21 mouse cellular contexts compared by ENCODE assay signal in genomic region chr12:111768322-111768928, GRCm38 (mm10). TPM values are rescaled to one million over a fixed set of nuclear protein-coding genes. Genes with fewer than 3 reads are reported as not detected.
DNase-seq lines count a peak whose midpoint lies in the region; ATAC-seq and TF ChIP-seq lines count a peak whose summit lies in the region.
"Had no signal": no experiment of that assay in that cellular context is flagged by ENCODE, and none has a peak within 500 bp of the region (broad histone marks: within the 10 kb centered on the region; RNA-seq: fewer than 3 reads in every experiment).

No protein-coding gene starts in this region.

- in situ Hi-C loops in CH12.LX (cut with MboI; ENCODE audit: low pct_ligation_motif_present, low pct_unique_long_range_greater_than_20kb, low sequenced_read_pairs), result no loop called here

- no peaks in the 10 kb centered on the region for H3K27me3 ChIP-seq in lung, postnatal 0 days (replicated peaks; ENCODE audit: insufficient read depth, low read length)
- no peaks in the 10 kb centered on the region for H3K27me3 ChIP-seq in CH12.LX (replicated peaks)
- no peaks in the 10 kb centered on the region for H3K27me3 ChIP-seq in stomach, postnatal 0 days (ENCODE audit: control insufficient read depth, insufficient read depth, low read length)
- H3K27me3 ChIP-seq: embryonic facial prominence, embryonic 13.5 days; forebrain, embryonic 12.5 days; heart, embryonic 12.5 days; hindbrain, embryonic 15.5 days; intestine, embryonic 15.5 days; limb, embryonic 13.5 days; liver, embryonic 13.5 days; midbrain, embryonic 15.5 days; neural tube, embryonic 12.5 days had no signal

- dilution Hi-C loops in CH12.LX (cut with MboI; ENCODE audit: extremely low pct_ligation_motif_present, extremely low pct_unique_long_range_greater_than_20kb, low sequenced_read_pairs), result no loop called here

- no peak for TF ChIP-seq EP300 in lung, postnatal 0 days (IDR thresholded peaks at IDR 0.05)
- peak; percentile 78 for TF ChIP-seq EP300 in CH12.LX (IDR thresholded peaks at IDR 0.05; ENCODE audit: low read length)
- no peak for TF ChIP-seq EP300 in stomach, postnatal 0 days (optimal IDR thresholded peaks at IDR 0.05)

- no peaks in the 10 kb centered on the region for H3K9me3 ChIP-seq in lung, postnatal 0 days (ENCODE audit: low read length)
- H3K9me3 ChIP-seq in CH12.LX (replicated peaks; ENCODE audit: low read length), result peaks cover 3% of the 10 kb centered on the region
- no peaks in the 10 kb centered on the region for H3K9me3 ChIP-seq in stomach, postnatal 0 days (ENCODE audit: control insufficient read depth, low read length)
- H3K9me3 ChIP-seq: embryonic facial prominence, embryonic 13.5 days; forebrain, embryonic 12.5 days; heart, embryonic 12.5 days; hindbrain, embryonic 15.5 days; intestine, embryonic 15.5 days; limb, embryonic 13.5 days; liver, embryonic 13.5 days; midbrain, embryonic 15.5 days; neural tube, embryonic 12.5 days had no signal

- H3K4me3 ChIP-seq in lung, postnatal 0 days (ENCODE audit: low read depth, low read length), result no peak overlapping the region
- H3K4me3 ChIP-seq in CH12.LX (replicated peaks in 1 of 3; ENCODE audit: low read depth in 2 of 3, low read length in 2 of 3, poor library complexity in 1 of 3), result no peak overlapping the region
- no peak overlapping the region for H3K4me3 ChIP-seq in stomach, postnatal 0 days (ENCODE audit: low read depth, low read length)
- H3K4me3 ChIP-seq: embryonic facial prominence, embryonic 13.5 days; erythroblast, embryonic 14.5 days; forebrain, embryonic 12.5 days; heart, embryonic 12.5 days; hindbrain, embryonic 15.5 days; intestine, embryonic 15.5 days; limb, embryonic 13.5 days; liver, embryonic 13.5 days; midbrain, embryonic 15.5 days; neural tube, embryonic 12.5 days had no signal

- 83% methylated on average over 10 of the region's 10 CpGs for WGBS in lung, postnatal 0 days
- WGBS in stomach, postnatal 0 days, result 68% methylated on average over 10 of the region's 10 CpGs

- no peak overlapping the region for H3K9ac ChIP-seq in lung, postnatal 0 days (replicated peaks; ENCODE audit: low read depth)
- H3K9ac ChIP-seq in CH12.LX (ENCODE audit: insufficient read depth, low read depth), result no peak overlapping the region
- no peak overlapping the region for H3K9ac ChIP-seq in stomach, postnatal 0 days (ENCODE audit: low read length)
- H3K9ac ChIP-seq: embryonic facial prominence, embryonic 13.5 days; forebrain, embryonic 12.5 days; forebrain, postnatal 0 days; heart, embryonic 12.5 days; hindbrain, embryonic 15.5 days; intestine, embryonic 15.5 days; limb, embryonic 13.5 days; liver, embryonic 13.5 days; midbrain, embryonic 15.5 days; neural tube, embryonic 12.5 days had no signal

- no peak overlapping the region for H3K4me2 ChIP-seq in lung, postnatal 0 days (replicated peaks; ENCODE audit: low read depth, low read length)
- H3K4me2 ChIP-seq in CH12.LX (ENCODE audit: insufficient read depth, low read depth, poor library complexity, severe bottlenecking), result peak overlapping the region; percentile 35; the same call in 1 of the 2 replicates
- H3K4me2 ChIP-seq in stomach, postnatal 0 days (replicated peaks; ENCODE audit: low read depth), result no peak overlapping the region
- H3K4me2 ChIP-seq: embryonic facial prominence, embryonic 13.5 days; forebrain, embryonic 12.5 days; heart, embryonic 12.5 days; hindbrain, embryonic 15.5 days; intestine, embryonic 15.5 days; limb, embryonic 13.5 days; liver, embryonic 13.5 days; midbrain, embryonic 15.5 days; neural tube, embryonic 12.5 days had no signal

- H3K79me2 ChIP-seq in CH12.LX (replicated peaks; ENCODE audit: control insufficient read depth, extremely low read depth, insufficient read depth, poor library complexity, severe bottlenecking), result peaks cover 26% of the 10 kb centered on the region

- intact Hi-C loops in left cerebral cortex, postnatal 14 days (cut with DNase I), result no loop called here

- TF ChIP-seq RAD21 in CH12.LX (IDR thresholded peaks at IDR 0.05; ENCODE audit: low read depth, low read length), result no peak

- TF ChIP-seq CTCF in lung, postnatal 0 days (IDR thresholded peaks at IDR 0.05), result no peak
- no peak for TF ChIP-seq CTCF in CH12.LX (conservative IDR thresholded peaks at IDR 0.05 in 1 of 2, IDR thresholded peaks at IDR 0.05 in 1 of 2; ENCODE audit: low read depth in 2 of 2, low read length in 2 of 2)
- no peak for TF ChIP-seq CTCF in stomach, postnatal 0 days (IDR thresholded peaks at IDR 0.05; ENCODE audit: low read depth)

- no peak for TF ChIP-seq POLR2A in CH12.LX (IDR thresholded peaks at IDR 0.05; ENCODE audit: low read depth, low read length)

- H3K36me3 ChIP-seq in lung, postnatal 0 days (ENCODE audit: insufficient read depth, low read length), result peaks cover 5% of the 10 kb centered on the region; the same call in 1 of the 2 replicates
- peaks cover 14 to 62% of the 10 kb centered on the region in 2 experiments for H3K36me3 ChIP-seq in CH12.LX (replicated peaks in 1 of 2; ENCODE audit: control insufficient read depth in 1 of 2, insufficient read depth in 1 of 2, low read length in 1 of 2)
- H3K36me3 ChIP-seq in stomach, postnatal 0 days (ENCODE audit: control insufficient read depth, insufficient read depth, low read length), result peaks cover 5% of the 10 kb centered on the region; the same call in 1 of the 2 replicates

- no peak for ATAC-seq in lung, postnatal 0 days
- no peak for ATAC-seq in stomach, postnatal 0 days (ENCODE audit: low FRiP score, low TSS enrichment)
- ATAC-seq: midbrain, embryonic 15.5 days had no signal

- peaks cover 3% of the 10 kb centered on the region; the same call in 1 of the 2 replicates for H3K4me1 ChIP-seq in lung, postnatal 0 days (ENCODE audit: insufficient read depth, low read depth, low read length)
- H3K4me1 ChIP-seq in CH12.LX (ENCODE audit: control insufficient read depth in 1 of 2, insufficient read depth in 2 of 2), result peaks cover 11 to 59% of the 10 kb centered on the region in 2 experiments; a peak in 3 of 4 replicates
- H3K4me1 ChIP-seq in stomach, postnatal 0 days (replicated peaks; ENCODE audit: control insufficient read depth, insufficient read depth), result no peaks in the 10 kb centered on the region

- no peak overlapping the region for H3K27ac ChIP-seq in lung, postnatal 0 days (ENCODE audit: low read length)
- peak overlapping the region; percentile 73 for H3K27ac ChIP-seq in CH12.LX (ENCODE audit: insufficient read depth, low read depth)
- peak overlapping the region; percentile 53; the same call in 1 of the 2 replicates for H3K27ac ChIP-seq in stomach, postnatal 0 days (replicated peaks)
- H3K27ac ChIP-seq: limb, embryonic 13.5 days; liver, embryonic 13.5 days; neural tube, embryonic 12.5 days had no signal

- peak; percentile 36 for DNase-seq in lung, postnatal 0 days (ENCODE audit: low spot score)
- no peak for DNase-seq in lung, adult 18-20 months
- DNase-seq in CH12.LX (ENCODE audit: extremely low read depth) (peak; percentile 80), adipocyte (ENCODE audit: low spot score) (no peak)
- peak; percentile 72 for DNase-seq in fibroblast of lung, adult 2 months (ENCODE audit: low read depth)
- DNase-seq in stomach, postnatal 0 days (ENCODE audit: low spot score), result no peak
- DNase-seq in cerebellum, postnatal 4 days (ENCODE audit: low spot score in 2 of 2), result no peak
- no peak for DNase-seq in left cerebral cortex, postnatal 14 days (ENCODE audit: low spot score in 2 of 2)
- DNase-seq: liver, embryonic 13.5 days; lung, adult 2 months; spleen, adult 18-20 months had no signal

TF ChIP-seq in CH12.LX, 34 proteins besides CTCF, POLR2A, EP300 and RAD21 (continues in another document):
- no peak for TF ChIP-seq MAFK (IDR thresholded peaks at IDR 0.05; ENCODE audit: insufficient replicate concordance, low read length)
- TF ChIP-seq JUN (IDR thresholded peaks at IDR 0.05; ENCODE audit: insufficient read depth, low read depth, low read length), result peak; percentile 29; the same call in 1 of the 2 replicates
- TF ChIP-seq JUND (conservative IDR thresholded peaks at IDR 0.05; ENCODE audit: low read depth, low read length), result peak; percentile 60
- TF ChIP-seq MAZ (IDR thresholded peaks at IDR 0.05; ENCODE audit: low read depth, low read length), result 0 out of 2 replicates have a peak, but pooled peaks have one; percentile 51

RNA-seq across cellular contexts. Expression of gene Klc1, which starts 9.8 kb away (rescaled TPM):
- polyA plus RNA-seq in lung, postnatal 0 days (2015; fragmentation: Nextera tagmentation; extraction: Ambion mirVana), result 86.1 and 89.6 TPM in 2 replicates
- total RNA-seq in CH12.LX (2012; rRNA removed) (45.2 and 55.1 TPM in 2 replicates), CH12.LX (2014; rRNA removed) (44.4 and 45.6 TPM in 2 replicates)
- polyA plus RNA-seq in CH12.LX (2012; ENCODE audit: insufficient read length, low read depth), result 77.0 and 116 TPM in 2 replicates
- 55.7 and 56.7 TPM in 2 replicates for polyA plus RNA-seq in stomach, postnatal 0 days (2015; fragmentation: Nextera tagmentation; extraction: Ambion mirVana)
- 100 to 1,000 TPM; 856 to 890 TPM for total RNA-seq in left cerebral cortex, postnatal 14 days (2021)

RNA-seq across cellular contexts. Expression of gene Xrcc3, which starts 45.2 kb away (rescaled TPM):
- polyA plus RNA-seq in lung, postnatal 0 days (2015; fragmentation: Nextera tagmentation; extraction: Ambion mirVana), result 1.8 and 2.1 TPM in 2 replicates
- total RNA-seq in CH12.LX (2012; rRNA removed) (16.3 and 21.8 TPM in 2 replicates), CH12.LX (2014; rRNA removed) (7.4 and 11.8 TPM in 2 replicates)
- 12.9 and 13.3 TPM in 2 replicates for polyA plus RNA-seq in CH12.LX (2012; ENCODE audit: insufficient read length, low read depth)
- 1.8 and 3.2 TPM in 2 replicates for polyA plus RNA-seq in stomach, postnatal 0 days (2015; fragmentation: Nextera tagmentation; extraction: Ambion mirVana)
- total RNA-seq in left cerebral cortex, postnatal 14 days (2021), result 1 to 10 TPM; 3.7 to 4.7 TPM

RNA-seq across cellular contexts. Expression of gene Zfyve21, which starts 45.5 kb away (rescaled TPM):
- polyA plus RNA-seq in lung, postnatal 0 days (2015; fragmentation: Nextera tagmentation; extraction: Ambion mirVana), result 160 and 163 TPM in 2 replicates
- total RNA-seq in CH12.LX (2012; rRNA removed), result 5.9 and 8.4 TPM in 2 replicates
- total RNA-seq in CH12.LX (2014; rRNA removed), result 6.3 and 7.6 TPM in 2 replicates
- polyA plus RNA-seq in CH12.LX (2012; ENCODE audit: insufficient read length, low read depth), result 3.3 and 4.1 TPM in 2 replicates
- 72.0 and 72.4 TPM in 2 replicates for polyA plus RNA-seq in stomach, postnatal 0 days (2015; fragmentation: Nextera tagmentation; extraction: Ambion mirVana)
- total RNA-seq in left cerebral cortex, postnatal 14 days (2021), result 10 to 100 TPM; 19.8 TPM

RNA-seq across cellular contexts. Expression of gene Apopt1, which starts 55.4 kb away (rescaled TPM):
- polyA plus RNA-seq in lung, postnatal 0 days (2015; fragmentation: Nextera tagmentation; extraction: Ambion mirVana), result 42.3 and 43.1 TPM in 2 replicates
- total RNA-seq in CH12.LX (2012; rRNA removed) (38.7 and 43.6 TPM in 2 replicates), CH12.LX (2014; rRNA removed) (35.9 and 36.0 TPM in 2 replicates)
- 49.1 and 49.9 TPM in 2 replicates for polyA plus RNA-seq in CH12.LX (2012; ENCODE audit: insufficient read length, low read depth)
- polyA plus RNA-seq in stomach, postnatal 0 days (2015; fragmentation: Nextera tagmentation; extraction: Ambion mirVana), result 41.8 and 42.8 TPM in 2 replicates
- total RNA-seq in left cerebral cortex, postnatal 14 days (2021), result 10 to 100 TPM; 39.4 to 44.3 TPM

RNA-seq across cellular contexts. Expression of gene Bag5, which starts 55.4 kb away (rescaled TPM):
- polyA plus RNA-seq in lung, postnatal 0 days (2015; fragmentation: Nextera tagmentation; extraction: Ambion mirVana), result 48.9 and 52.5 TPM in 2 replicates
- total RNA-seq in CH12.LX (2012; rRNA removed) (24.1 and 26.9 TPM in 2 replicates), CH12.LX (2014; rRNA removed) (25.6 and 27.9 TPM in 2 replicates)
- 27.9 and 29.2 TPM in 2 replicates for polyA plus RNA-seq in CH12.LX (2012; ENCODE audit: insufficient read length, low read depth)
- 34.9 and 36.9 TPM in 2 replicates for polyA plus RNA-seq in stomach, postnatal 0 days (2015; fragmentation: Nextera tagmentation; extraction: Ambion mirVana)
- total RNA-seq in left cerebral cortex, postnatal 14 days (2021), result 10 to 100 TPM; 45.7 to 47.0 TPM

Comparison
In these comparisons a context has a peak if more than half of its experiments do, and no peak if none do; other contexts are left out.
1. DNase-seq: peak in lung, postnatal 0 days (single experiment), CH12.LX (single experiment) and fibroblast of lung, adult 2 months (single experiment); none in lung, adult 18-20 months (0 of 2), stomach, postnatal 0 days (single experiment), cerebellum, postnatal 4 days (0 of 2), left cerebral cortex, postnatal 14 days (0 of 2) and adipocyte (single experiment).
2. RNA of gene Zfyve21, which starts 45.5 kb away (polyA plus RNA-seq): 160 to 163 TPM in lung, postnatal 0 days and 72.0 to 72.4 TPM in stomach, postnatal 0 days; 3.3 to 4.1 TPM in CH12.LX; every median in the first group is over 10 times any median in the second.